Mouse (Mus musculus) megakaryocyte, adult 5-6 weeks (primary cell): ENCODE data around the gene Dpy30. TPM values are rescaled to one million over a fixed set of nuclear protein-coding genes. Genes with fewer than 3 reads are reported as not detected.
A peak's percentile ranks its signal among the peaks of the same experiment; 100 is the strongest.

Experiments
- ATAC-seq: 2 replicates; pipeline ENCODE4 v1.8.0; 2016; ENCODE audit warnings: mild to moderate bottlenecking, inconsistent platforms; ENCODE audit not compliant: poor library complexity, severe bottlenecking
- total RNA-seq, 2 experiments: library from RNA; stranded (forward) in 1 of 2; stranded (reverse) in 1 of 2; fragments of 153-499, 151-499 nt in 1 of 2; fragments of 221-1000, 200-1000 nt in 1 of 2; gene quantifications; 2 replicates each; pipeline versions ENCODE4 v1.2.3 to v1.2.4; 2015 to 2017

The Dpy30 gene
- total RNA-seq, 2 experiments from 2014 or later = 69.1 to 124 TPM

- ATAC-seq = no peak
These were observed 58.1 kb downstream of the Dpy30 start for GRCm38 (mm10) chr17:74265636-74266035.

GRCm38 (mm10) chr17:74265156-74265505 lies 58.6 kb downstream of the Dpy30 start:
- no peak for ATAC-seq

- ATAC-seq = 0 out of 2 replicates have a peak, but pooled peaks have one; percentile 18
These were observed 59.2 kb downstream of the Dpy30 start for GRCm38 (mm10) chr17:74264333-74265155.

- ATAC-seq = peak; percentile 69
These were observed 61.3 kb downstream of the Dpy30 start for GRCm38 (mm10) chr17:74262415-74262814.

Other genes starting within 250 kb of the Dpy30 start
- 64.4 and 71.4 TPM in 2 replicates for gene Memo1, start 28.4 kb downstream of the Dpy30 start, total RNA-seq (2015)
- 59.6 and 64.4 TPM in 2 replicates for gene Memo1, start 28.4 kb downstream of the Dpy30 start, total RNA-seq (2017)
- 24.2 and 26.0 TPM in 2 replicates for gene Spast, start 15.0 kb upstream of the Dpy30 start, total RNA-seq (2015)
- gene Spast, start 15.0 kb upstream of the Dpy30 start, total RNA-seq (2017) = 38.2 and 39.7 TPM in 2 replicates
- gene Slc30a6, start 71.7 kb upstream of the Dpy30 start, total RNA-seq (2015) = 14.1 and 15.9 TPM in 2 replicates
- 7.8 and 12.2 TPM in 2 replicates for gene Slc30a6, start 71.7 kb upstream of the Dpy30 start, total RNA-seq (2017)
- 7.3 and 9.3 TPM in 2 replicates for gene Nlrc4, start 135.2 kb upstream of the Dpy30 start, total RNA-seq (2015)
- 12.1 and 12.5 TPM in 2 replicates for gene Nlrc4, start 135.2 kb upstream of the Dpy30 start, total RNA-seq (2017)
- 61.3 and 82.9 TPM in 2 replicates for gene Yipf4, start 165.5 kb upstream of the Dpy30 start, total RNA-seq (2015)
- gene Yipf4, start 165.5 kb upstream of the Dpy30 start, total RNA-seq (2017) = 60.1 and 62.7 TPM in 2 replicates
- gene Birc6, start 204.4 kb upstream of the Dpy30 start, total RNA-seq (2015) = 129 and 144 TPM in 2 replicates
- 124 and 159 TPM in 2 replicates for gene Birc6, start 204.4 kb upstream of the Dpy30 start, total RNA-seq (2017)